Mouse (Mus musculus) erythroid progenitor cell, adult 5-6 weeks (primary cell): ENCODE results near the gene Cilp. TPM values are rescaled to one million over a fixed set of nuclear protein-coding genes. Genes with fewer than 3 reads are reported as not detected.
A peak's percentile ranks its signal among the peaks of the same experiment; 100 is the strongest.
"Not testable (repeated sequence)": the region's sequence is repeated elsewhere in the genome, so short reads cannot be mapped to it uniquely, and the experiment has no call there.

Experiments
- ATAC-seq: replicated peaks from 2 replicates; pipeline ENCODE4 v1.8.0; 2016; ENCODE audit warnings: moderate number of reproducible peaks, mild to moderate bottlenecking, moderate TSS enrichment, inconsistent platforms; ENCODE audit not compliant: poor library complexity, low FRiP score, severe bottlenecking
- total RNA-seq, 2 experiments: library from RNA; stranded (forward) in 1 of 2; stranded (reverse) in 1 of 2; fragments of 150-400 nt in 1 of 2; fragments of 186-747, 209-891 nt in 1 of 2; gene quantifications; 2 replicates each; pipeline versions ENCODE4 v1.2.3 to v1.2.4; 2015 to 2017; ENCODE audit warnings: low replicate concordance in 2 of 2

Cilp gene
- total RNA-seq (2015; ENCODE audit: low replicate concordance) (not detected in 2 replicates), total RNA-seq (2017; ENCODE audit: low replicate concordance) (not detected in 2 replicates)

DNA sequence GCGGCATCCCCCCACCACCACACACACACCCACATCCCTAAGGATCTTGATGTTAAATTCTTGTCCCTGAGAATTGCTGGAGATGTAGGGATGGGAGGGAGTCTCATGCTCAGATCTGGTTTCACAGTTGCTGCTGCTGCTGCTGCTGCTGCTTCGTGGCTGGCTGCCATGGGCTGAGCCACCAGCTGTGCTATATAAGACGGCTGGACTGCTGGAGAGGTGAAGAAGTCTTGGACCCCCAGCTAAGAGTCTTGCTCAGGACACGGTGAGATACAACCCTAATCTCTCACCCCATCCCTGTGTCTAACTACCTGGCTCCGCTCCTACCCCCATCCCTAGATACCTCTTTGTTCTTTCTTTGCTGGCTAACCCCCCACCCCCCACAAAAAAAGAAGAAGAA is at the start of gene Cilp:
Cilp (plus strand) TSS at position 222 of the 400 bp plus-strand sequence.
- no peak for ATAC-seq

DNA sequence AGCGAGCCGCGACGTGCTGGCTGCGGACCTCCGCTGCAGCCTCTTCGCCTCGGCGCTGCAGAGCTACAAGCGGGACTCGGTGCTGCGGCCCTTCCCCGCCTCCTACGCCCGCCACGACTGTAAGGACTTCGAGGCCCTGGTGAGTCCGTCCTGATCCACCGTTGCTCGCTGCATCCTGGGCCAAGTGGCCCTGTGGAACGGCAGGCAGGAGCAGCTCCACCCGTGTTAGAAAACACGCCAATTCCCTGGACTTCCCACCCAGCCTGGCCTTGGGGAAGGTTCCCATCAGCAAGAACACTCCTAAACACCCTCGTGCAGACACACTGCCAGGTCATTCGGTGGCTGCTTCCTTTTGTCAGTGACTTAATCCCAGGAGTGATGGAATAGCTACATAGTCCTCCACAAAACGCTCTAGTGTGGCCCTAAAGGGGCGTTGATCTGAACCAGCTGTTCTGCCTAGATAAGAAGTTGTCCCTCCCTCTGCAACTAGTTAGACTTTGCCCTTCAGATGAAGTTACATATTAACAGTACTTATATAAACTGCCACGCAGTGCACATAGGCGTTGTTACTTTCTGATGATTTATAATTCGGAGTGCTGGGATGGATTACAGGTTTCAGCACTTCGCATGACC is 49.4 kb upstream of the Cilp start:
- ATAC-seq: peak; percentile 75

DNA sequence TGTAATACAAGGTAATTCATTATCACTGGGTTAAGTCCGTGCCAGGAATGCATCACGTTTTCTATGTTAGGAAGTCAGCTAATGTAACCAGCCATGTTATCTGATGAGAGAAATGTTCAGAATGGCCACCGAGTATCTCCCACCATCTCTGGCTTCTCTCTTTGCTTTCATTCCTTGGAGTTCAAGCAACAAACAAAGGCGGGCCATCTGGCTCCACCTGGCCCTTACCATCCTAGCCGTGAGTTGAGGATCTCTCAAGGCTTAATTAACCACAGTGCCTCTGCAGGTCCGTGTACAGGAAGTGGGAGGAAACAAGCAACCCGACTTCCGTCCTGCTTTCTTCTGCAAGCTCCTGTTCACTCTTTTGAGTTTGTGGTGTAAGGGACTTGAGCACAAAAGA is 48.0 kb upstream of the Cilp start:
- ATAC-seq: 0 out of 2 replicates have a peak, but pooled peaks have one; percentile 16

DNA sequence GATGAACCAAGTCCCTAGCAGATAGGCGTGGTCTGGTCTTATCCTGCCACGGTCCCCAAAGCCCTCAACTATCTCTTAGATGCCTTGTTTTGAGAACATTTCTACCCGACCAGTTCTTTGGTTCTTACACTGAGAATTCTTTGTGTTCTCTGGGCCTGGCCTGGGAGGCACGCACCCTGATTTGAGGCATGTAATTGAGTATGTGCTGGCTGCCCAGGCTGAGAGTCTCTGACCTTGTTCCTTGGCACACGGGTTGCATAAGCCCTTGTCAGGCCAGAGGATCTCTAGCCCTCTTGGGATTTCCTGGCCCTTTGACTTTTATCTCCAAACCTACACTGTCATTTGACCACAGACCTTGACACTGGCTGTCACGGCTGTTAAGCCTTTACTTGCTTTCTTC is 47.3 kb upstream of the Cilp start:
- peak; percentile 35 for ATAC-seq

DNA sequence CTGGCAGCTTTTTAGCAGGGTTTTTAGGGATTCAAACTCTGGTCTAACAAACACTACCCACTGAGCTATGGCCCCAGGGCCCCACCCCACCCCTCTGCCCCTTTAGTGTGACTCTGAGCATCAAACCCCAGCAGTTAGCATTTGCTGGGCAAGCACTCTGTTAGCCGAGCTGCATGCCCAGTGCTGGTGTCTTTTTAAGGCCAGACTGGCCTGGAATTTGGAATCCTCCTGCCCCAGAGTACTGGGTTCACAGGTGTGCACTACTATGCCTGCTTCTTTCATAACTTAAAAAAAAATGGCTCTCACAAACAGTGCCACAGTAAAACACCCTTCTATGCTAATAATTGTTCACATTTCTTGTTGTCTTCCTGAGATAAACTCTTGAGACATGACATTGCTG is 46.1 kb upstream of the Cilp start:
- ATAC-seq: no peak

DNA sequence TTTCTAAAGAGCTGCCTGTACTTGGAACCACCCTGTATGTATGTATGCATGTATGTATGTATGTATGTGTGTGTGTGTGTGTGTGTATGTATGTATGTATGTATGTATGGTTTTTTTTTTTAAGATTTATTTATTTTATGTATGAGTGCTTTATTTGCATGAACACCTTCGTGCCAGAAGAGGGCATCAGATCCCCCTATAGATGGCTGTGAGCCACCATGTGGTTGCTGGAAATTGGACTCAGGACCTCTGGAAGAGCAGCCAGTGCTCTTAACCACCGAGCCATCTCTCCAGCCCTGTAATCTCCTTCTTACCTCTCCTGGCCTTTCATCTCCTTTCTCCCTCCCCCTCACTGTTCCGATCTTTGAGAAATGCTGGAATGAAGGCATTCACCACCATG is 44.6 kb upstream of the Cilp start:
- not testable (repeated sequence) for ATAC-seq

DNA sequence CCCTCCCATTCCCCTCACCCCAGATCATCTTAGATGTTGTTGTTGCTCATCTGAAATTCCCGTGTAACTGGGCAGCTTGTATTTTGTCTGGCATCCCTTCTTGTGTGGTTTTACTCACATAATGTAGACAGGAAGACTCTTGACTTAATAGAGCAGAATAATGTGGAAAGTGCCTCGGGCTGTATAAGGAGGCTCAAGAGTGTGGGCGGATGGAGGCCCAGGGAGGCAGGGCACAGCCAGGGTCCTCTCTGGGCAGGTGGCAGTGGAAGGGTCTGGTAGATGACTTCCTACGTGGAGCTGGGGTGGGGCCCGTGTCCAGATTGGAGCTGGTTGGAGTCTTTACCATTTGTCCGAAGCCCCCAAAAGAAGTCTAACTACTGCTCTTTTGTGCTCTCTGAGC is 41.1 kb upstream of the Cilp start:
- ATAC-seq: no peak

DNA sequence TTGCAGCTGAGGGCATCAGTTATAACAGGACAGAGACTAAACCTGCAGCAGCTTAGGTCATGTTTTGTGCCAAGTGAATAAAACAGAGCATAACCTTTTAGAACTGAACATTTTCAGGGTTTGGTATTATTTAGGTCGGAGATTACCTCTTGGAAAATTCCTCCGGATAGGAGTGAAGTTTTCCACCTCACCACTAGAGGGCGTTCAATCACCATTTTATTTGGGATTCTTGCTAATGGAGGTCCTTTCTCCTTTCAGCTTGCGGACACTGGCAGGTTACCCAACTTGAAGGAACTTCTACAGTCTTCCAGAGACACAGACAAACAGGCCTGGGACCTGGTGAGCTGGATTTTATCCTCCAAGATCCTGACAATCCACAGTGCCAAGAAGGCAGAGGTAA is 39.2 kb upstream of the Cilp start:
- peak; percentile 41; the same call in 1 of the 2 replicates for ATAC-seq

DNA sequence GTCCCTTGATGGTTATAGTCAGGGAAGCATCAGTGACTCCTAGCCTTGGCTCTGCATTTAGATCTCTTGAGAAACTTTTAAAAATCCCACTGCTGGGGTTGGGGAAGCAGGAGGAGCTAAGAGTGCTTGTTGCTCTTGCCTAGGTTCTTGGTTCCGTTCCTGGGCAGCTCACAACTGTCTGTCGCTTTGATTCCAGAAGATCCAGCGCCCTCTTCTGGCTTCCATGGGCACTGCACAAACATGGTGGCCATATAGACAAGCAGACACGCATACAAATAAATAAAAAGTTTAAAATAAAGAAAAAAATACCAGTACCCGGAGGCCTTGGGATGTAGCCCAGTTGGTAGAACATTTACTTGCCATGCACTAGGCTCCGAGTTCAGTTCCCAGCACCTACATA is 34.7 kb upstream of the Cilp start:
- ATAC-seq: peak; percentile 73

DNA sequence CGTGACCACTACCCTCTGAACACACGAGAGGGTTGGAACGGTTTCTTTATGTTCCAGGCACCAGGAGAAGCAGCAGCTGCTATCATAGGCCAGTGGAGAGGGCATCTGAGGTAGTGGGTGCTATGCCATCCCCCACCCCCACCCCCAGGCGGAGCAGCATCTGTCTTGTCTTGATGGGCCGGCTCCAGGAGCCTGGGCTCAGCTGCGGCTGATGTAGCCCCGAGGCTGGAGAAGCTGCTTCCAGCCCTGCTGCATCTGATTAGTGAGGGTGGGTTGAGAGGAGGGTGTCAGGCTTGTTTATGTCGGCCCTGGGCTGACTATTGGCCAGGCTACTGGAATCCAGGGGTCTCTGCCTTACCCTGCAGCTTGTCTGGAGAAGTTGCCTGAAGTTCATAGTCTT is 33.7 kb upstream of the Cilp start:
- no peak for ATAC-seq

DNA sequence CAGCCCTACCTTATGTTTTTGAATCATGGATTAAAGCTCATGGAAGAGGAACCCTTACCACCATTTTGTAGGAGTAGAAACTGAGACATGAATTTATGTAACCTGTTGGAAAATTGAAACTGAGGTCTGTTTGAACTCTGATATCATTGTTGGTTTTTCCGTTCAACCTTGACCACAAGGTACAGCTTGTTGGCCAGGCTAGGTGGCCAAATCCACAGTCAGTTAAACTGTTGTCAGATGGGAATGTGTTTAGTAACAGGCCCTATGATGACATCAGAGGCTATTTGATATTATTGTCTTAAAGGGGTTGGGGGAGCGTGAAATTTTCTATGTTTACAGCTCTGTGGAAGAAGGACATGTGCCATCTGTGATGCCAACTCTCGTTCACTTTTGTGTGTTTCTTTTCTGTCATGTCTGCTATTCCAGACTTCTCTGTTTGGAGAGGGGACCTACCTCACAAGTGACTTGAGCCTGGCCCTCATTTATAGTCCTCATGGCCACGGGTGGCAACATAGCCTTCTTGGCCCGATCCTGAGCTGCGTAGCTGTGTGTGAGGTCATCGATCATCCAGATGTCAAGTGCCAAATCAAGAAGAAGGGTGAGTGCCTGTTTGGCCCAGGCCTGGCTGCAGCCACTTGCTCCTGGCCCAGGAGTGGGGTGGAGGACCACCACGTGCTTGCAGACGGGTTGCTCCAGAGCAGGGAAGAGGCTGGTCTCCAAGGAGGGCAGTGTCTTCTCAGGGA is 31.6 kb upstream of the Cilp start:
- no peak for ATAC-seq

DNA sequence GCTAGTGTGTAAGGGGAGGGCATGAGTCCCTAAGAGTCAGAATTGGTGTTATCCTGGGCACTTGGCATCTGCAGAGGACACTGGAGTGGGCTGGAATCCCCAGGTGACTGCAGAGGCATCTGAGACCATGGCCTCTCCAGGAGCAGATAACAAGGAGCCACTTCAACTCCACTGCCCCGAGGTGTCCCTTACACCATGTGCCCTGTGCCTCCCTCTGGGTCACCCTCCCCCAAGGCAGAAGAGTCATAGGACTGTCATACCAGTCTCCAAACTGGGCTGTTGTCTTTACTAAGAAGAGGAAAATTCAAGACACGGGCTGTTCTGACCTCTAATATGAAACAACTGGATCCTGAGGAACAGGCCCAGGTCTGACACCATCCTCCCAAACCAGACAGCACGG is 30.2 kb upstream of the Cilp start:
- ATAC-seq: no peak

DNA sequence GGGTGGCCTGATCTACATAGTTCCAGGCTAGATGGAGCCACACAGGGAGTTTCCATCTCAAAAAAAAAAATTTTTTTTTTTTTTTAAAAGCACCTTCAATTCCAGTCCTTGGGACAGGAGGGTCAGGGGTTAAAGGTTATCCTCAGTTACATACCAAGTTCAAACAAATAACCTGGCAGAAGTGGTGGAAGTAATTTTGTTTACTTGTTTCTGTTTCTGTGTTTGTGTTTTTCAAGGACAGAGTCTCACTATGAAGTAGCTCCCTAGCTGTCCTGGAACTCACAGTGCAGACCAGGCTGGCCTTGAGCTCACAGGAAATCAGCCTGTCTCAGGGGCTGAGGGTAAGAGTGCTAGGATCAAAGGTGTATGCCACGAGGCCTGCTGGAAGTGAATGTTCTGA is 29.4 kb upstream of the Cilp start:
- no peak for ATAC-seq

DNA sequence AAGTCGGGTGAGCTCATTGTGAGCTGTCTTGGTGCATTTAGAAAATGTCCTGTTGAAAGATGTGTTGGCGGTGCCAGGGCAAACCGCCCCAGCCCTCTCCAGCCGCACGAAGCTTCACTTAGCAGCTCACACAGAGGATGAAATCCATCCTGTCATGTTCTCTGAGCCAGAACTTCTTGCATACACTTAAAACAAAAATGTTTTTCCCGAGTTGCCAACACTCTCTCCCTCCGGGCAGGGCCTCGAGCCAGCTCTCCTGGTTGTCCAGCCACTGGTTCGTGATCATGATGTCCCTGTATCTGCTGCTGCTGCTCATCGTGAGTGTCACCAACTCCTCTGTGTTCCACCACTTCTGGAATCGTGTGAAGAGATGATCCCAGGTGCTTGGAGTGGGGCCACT is 27.4 kb upstream of the Cilp start:
- ATAC-seq: no peak

DNA sequence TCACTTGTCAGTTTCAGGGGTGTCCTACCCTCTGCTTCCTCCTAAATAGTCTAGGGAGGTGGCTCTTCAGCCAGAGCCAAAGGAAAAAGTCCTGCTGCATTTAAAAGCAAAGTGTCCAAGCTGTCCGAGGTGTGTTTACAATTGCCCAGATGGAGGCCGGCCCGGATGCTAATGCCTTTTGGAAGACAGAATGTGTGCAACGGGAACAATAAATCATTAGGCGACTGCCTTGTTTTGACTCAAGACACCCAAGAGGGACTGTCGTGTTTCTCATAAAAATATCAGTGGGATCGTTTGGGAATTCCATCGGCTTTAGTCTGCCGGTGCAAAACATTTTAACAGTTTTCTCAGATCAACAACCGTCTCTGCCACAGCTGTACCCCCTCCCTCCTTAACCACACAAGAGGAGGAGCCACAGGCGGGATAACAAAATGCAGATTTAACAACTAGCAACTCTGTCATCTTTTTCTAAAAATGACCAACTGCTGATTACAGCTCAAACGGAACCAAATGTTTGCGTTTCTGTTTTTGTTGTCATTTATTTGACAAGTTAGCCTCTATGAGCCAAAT is 26.7 kb upstream of the Cilp start:
- ATAC-seq: no peak

DNA sequence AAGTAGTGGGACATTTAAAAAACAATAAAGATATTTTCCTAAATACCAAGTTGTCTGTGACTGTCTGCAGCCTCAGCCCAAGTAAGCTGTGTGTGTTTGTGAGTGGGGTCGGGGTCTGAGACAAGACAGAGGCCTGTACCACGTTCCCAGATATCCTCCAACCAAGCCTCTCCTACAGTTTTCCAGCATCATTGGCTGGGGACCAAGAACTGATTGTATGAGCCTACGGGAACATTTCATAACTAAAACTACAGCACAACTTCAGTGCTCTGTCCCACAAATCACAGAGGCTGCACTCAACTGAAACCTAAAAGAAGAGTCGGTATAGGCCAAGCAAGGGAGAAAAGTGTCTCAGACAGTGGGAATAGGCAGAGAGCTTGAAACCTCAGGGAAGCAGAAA is 25.8 kb upstream of the Cilp start:
- no peak for ATAC-seq

DNA sequence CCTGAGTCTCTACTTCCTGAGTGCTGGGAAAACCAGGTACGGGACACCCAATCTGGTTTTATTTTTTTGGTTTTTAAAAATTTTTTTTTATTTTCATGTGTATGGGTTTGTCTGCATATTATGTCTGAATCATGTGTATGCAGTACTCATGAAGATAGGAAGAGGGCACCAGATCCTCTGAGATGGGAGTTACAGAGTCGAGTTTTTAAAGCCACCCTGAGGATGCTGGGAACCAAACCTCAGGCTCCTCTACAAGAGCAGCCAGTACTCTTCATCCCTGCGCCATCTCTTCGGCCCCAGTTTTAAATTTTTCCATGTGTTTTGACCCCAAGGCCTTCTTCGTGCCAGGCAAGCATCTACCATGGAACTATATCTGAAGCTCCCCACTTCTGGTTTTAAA is 25.2 kb upstream of the Cilp start:
- ATAC-seq: no peak

DNA sequence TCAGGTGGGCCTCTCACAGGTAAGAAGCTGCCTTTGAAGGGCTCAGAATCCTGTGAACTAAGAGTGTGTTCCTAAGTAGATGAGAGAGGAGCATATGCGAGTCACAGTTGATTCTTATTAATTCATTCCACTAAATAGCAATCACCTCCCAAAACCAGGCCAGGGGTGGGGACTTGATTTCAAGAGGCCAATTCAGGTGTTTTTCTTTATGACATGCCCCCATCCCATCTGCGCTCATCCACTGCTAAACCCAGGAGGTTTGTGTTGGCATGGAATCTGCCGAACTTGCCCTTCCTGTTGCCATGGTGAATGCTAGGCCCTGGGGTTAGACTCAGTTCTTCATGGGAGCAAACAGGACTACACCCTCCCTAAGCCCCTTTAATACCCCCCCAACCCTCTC is 24.4 kb upstream of the Cilp start:
- no peak for ATAC-seq

DNA sequence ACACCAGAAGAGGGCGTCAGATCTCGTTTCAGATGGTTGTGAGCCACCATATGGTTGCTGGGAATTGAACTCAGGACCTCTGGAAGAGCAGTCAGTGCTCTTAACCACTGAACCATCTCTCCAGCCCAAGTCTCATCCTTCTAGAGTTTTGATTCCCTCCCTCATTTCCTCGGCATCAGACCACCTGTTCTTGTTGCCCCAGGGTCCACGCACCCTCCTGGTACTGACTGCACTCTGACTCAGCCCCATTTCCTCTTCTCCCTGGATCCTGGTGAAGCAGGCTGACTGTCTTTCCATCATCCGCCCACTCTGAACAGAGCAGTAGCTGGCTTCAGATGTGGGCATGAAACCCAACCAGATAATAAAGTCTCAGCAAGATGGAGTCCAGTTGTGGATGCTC is 23.0 kb upstream of the Cilp start:
- no peak for ATAC-seq

DNA sequence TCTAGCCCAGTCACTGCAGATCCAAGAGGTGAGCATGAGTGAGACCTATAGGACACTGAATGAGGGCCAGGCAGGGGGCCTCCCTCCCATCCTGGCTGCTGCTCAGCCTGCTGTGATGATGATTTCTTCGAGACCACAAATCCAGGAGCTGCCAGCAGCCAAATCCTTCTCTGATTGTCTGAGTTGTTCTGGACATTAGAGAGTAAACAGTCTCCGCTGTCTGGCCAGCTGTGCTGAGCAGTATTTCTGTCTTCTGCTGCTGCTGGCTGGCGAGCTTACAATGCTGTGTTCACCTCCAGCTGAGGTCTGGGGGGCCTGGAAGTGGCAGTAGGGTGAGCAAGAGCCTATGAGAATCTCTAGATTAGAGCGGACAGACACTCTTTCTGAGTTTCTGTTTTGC is 21.7 kb upstream of the Cilp start:
- no peak for ATAC-seq

DNA sequence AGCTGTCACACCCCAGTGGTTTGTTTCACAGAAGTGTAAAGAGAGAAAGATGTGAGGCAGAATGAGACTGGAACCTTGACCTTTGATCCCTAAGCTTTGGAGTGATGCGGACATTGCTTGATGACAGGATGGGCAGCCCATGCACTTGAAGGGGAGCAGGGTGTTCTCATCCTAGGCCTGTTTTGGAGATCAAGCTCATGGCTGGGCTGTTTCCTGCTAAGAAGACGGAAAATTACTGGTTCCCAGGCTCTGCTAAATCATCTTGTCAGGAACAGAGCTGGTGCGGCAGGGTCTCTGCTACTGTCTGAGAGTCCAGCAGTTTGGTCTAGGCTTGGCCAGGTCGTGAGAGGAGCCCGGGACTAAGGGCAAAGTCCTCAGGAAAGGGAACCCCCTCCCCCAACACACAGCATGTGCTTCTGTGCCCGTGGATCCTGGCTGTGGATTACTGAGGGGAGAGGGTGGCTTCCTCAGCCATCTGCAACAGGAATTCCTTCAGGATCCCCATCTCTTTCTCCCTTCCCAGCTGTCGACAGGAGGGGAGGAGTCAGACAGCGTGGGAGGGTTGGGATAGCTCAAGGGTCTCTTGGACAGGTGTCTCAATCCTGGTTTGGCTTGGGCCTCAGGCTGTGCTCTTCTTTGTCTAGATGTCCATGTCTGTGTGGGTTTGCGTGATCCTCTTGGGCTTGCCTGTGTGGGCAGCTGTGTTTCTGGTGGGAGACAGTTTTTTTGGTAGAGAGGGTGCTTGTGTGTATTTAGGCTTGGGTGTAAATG is 20.8 kb upstream of the Cilp start:
- ATAC-seq: no peak
